Mouse (Mus musculus) bone marrow macrophage, adult 2 months (primary cell): ENCODE data around the gene Gpld1.

Experiments used
- CTCF ChIP-seq: IDR thresholded peaks from 2 replicates; pipeline ENCODE4 v1.5.1; 2012; ENCODE audit warnings: low read depth, mild to moderate bottlenecking, low read length, moderate library complexity
- POLR2A ChIP-seq: IDR thresholded peaks from 2 replicates; pipeline ENCODE4 v1.6.1; 2012; ENCODE audit warnings: mild to moderate bottlenecking, low read depth, low read length, borderline replicate concordance

GRCm38 (mm10) chr13:24937108-24937838 is 5.7 kb upstream of the Gpld1 start, which contains the start of gene Aldh5a1:
- TF ChIP-seq POLR2A: no peak
- no peak for TF ChIP-seq CTCF
